Mouse (Mus musculus) heart, postnatal 0 days (tissue): ENCODE measurements around the gene Trp63. TPM values are rescaled to one million over a fixed set of nuclear protein-coding genes. Genes with fewer than 3 reads are reported as not detected.

Source experiments
- ATAC-seq: fragments of 200-750 bp; cut with Nextera tagmentation; 2 replicates; pipeline ENCODE4 v1.8.0; 2017; ENCODE audit warnings: low read depth, moderate number of reproducible peaks, moderate library complexity; ENCODE audit not compliant: insufficient read depth
- DNase-seq: peaks from one replicate; pipeline ENCODE4 v3.0.0-alpha.2; 2016; ENCODE audit warnings: low spot score
- H3K27ac ChIP-seq: fragments of 300-500 bp; sonication (generic); 2 replicates; pipeline ENCODE4 v1.5.1; 2014; ENCODE audit warnings: low read depth, mild to moderate bottlenecking
- H3K27me3 ChIP-seq: fragments of 300-500 bp; sonication (generic); 2 replicates; pipeline ENCODE4 v1.6.1; 2014; ENCODE audit warnings: low read length, mixed read lengths; ENCODE audit not compliant: control insufficient read depth, insufficient read depth
- H3K36me3 ChIP-seq: fragments of 300-500 bp; sonication (generic); replicated peaks from 2 replicates; pipeline ENCODE4 v1.6.1; 2014; ENCODE audit warnings: low read length, mixed read lengths; ENCODE audit not compliant: control insufficient read depth, insufficient read depth
- H3K4me1 ChIP-seq: fragments of 300-500 bp; sonication (generic); 2 replicates; pipeline ENCODE4 v1.6.1; 2014; ENCODE audit warnings: antibody characterized with exemption; ENCODE audit not compliant: control insufficient read depth, insufficient read depth
- H3K4me2 ChIP-seq: fragments of 300-500 bp; sonication (generic); 2 replicates; pipeline ENCODE4 v1.6.1; 2014; ENCODE audit warnings: low read depth, mild to moderate bottlenecking, low read length, moderate library complexity
- H3K4me3 ChIP-seq: fragments of 300-500 bp; sonication (generic); 2 replicates; pipeline ENCODE4 v1.5.1; 2014; ENCODE audit warnings: low read depth, low read length
- H3K9ac ChIP-seq: fragments of 300-500 bp; sonication (generic); replicated peaks from 2 replicates; pipeline ENCODE4 v1.6.1; 2014; ENCODE audit warnings: low read depth, low read length, mixed read lengths
- H3K9me3 ChIP-seq: fragments of 300-500 bp; sonication (generic); replicated peaks from 2 replicates; pipeline ENCODE4 v1.6.1; 2016; ENCODE audit warnings: low read length; ENCODE audit not compliant: control insufficient read depth
- CTCF ChIP-seq: IDR thresholded peaks from 2 replicates; pipeline ENCODE4 v1.5.1; 2016; ENCODE audit warnings: antibody characterized with exemption, control low read depth, low read depth
- EP300 ChIP-seq: IDR thresholded peaks from 2 replicates; pipeline ENCODE4 v1.6.1; 2016; ENCODE audit warnings: antibody characterized with exemption, low read depth
- WGBS: fragments of 180-500 bp; shearing (Covaris S2); extraction: QIAGEN DNeasy Blood & Tissue Kit; methylation state at CpG from one replicate; pipeline ENCODE4 v1.1.7; 2014; 5-methylcytosine and 5-hydroxymethylcytosine counted together
- polyA plus RNA-seq: library from polyadenylated mRNA; unstranded; fragments of >200 nt; fragmentation: Nextera tagmentation; extraction: Ambion mirVana; gene quantifications from 2 replicates; pipeline ENCODE4 v1.2.1, GENCODE M21; 2015
- total RNA-seq: library from RNA; depleted of rRNA; stranded (reverse); fragments of >200 nt; gene quantifications from 2 replicates; pipeline ENCODE4 v1.2.3, GENCODE M21; 2014; ENCODE audit warnings: low replicate concordance

Gene Trp63
- total and polyA plus RNA-seq, 2 experiments from 2014 or later, result 0.37 to 0.88 TPM

- 87% methylated on average over 7 of the region's 7 CpGs for WGBS
- no peak for DNase-seq
- no peak for ATAC-seq
These were observed 193.9 kb downstream of the Trp63 start for GRCm38 (mm10) chr16:25877416-25877965.

GRCm38 (mm10) chr16:25878116-25878515 is 194.6 kb downstream of the Trp63 start:
- ATAC-seq, result no peak
- TF ChIP-seq CTCF (no peak), EP300 (no peak)
- Histone ChIP-seq H3K9me3 (no peaks in the 10 kb centered on the region), H3K4me3 (no peak overlapping the region), H3K4me1 (no peaks in the 10 kb centered on the region), H3K4me2 (no peak overlapping the region), H3K36me3 (no peaks in the 10 kb centered on the region), H3K27me3 (no peaks in the 10 kb centered on the region), H3K27ac (no peak overlapping the region), H3K9ac (no peak overlapping the region)
- no peak for DNase-seq

More at GRCm38 (mm10) chr16:25877416-25877965, 193.9 kb downstream of the Trp63 start:
- no peaks in the 10 kb centered on the region for H3K36me3 ChIP-seq
- no peaks in the 10 kb centered on the region for H3K4me1 ChIP-seq
- H3K27me3 ChIP-seq, result no peaks in the 10 kb centered on the region
- H3K4me3 ChIP-seq, result no peak overlapping the region
- H3K27ac ChIP-seq, result no peak overlapping the region
- no peak overlapping the region for H3K9ac ChIP-seq
- no peaks in the 10 kb centered on the region for H3K9me3 ChIP-seq
- H3K4me2 ChIP-seq, result no peak overlapping the region
- TF ChIP-seq EP300 (no peak), CTCF (no peak)

- Histone ChIP-seq H3K9me3 (no peaks in the 10 kb centered on the region), H3K4me2 (no peak overlapping the region), H3K4me3 (no peak overlapping the region), H3K4me1 (no peaks in the 10 kb centered on the region), H3K36me3 (no peaks in the 10 kb centered on the region), H3K27ac (no peak overlapping the region), H3K9ac (no peak overlapping the region), H3K27me3 (no peaks in the 10 kb centered on the region)
- WGBS, result 64% methylated on average over 4 of the region's 4 CpGs
- ATAC-seq, result no peak
- no peak for TF ChIP-seq CTCF
- no peak for TF ChIP-seq EP300
- DNase-seq, result no peak
These were observed 215.5 kb downstream of the Trp63 start for GRCm38 (mm10) chr16:25899071-25899470.

- no peaks in the 10 kb centered on the region for H3K4me1 ChIP-seq
- H3K9me3 ChIP-seq, result no peaks in the 10 kb centered on the region
- TF ChIP-seq EP300, result no peak
- no peak for TF ChIP-seq CTCF
- H3K4me3 ChIP-seq, result no peak overlapping the region
- 67% methylated on average over 2 of the region's 2 CpGs for WGBS
- no peaks in the 10 kb centered on the region for H3K36me3 ChIP-seq
- H3K27me3 ChIP-seq, result no peaks in the 10 kb centered on the region
- ATAC-seq (no peak), DNase-seq (no peak)
- no peak overlapping the region for H3K9ac ChIP-seq
- no peak overlapping the region for H3K27ac ChIP-seq
- H3K4me2 ChIP-seq, result no peak overlapping the region
These were observed 216.1 kb downstream of the Trp63 start for GRCm38 (mm10) chr16:25899657-25900056.

GRCm38 (mm10) chr16:25900389-25900908 is 216.9 kb downstream of the Trp63 start:
- no peaks in the 10 kb centered on the region for H3K9me3 ChIP-seq
- no peak overlapping the region for H3K27ac ChIP-seq
- no peaks in the 10 kb centered on the region for H3K4me1 ChIP-seq
- no peak overlapping the region for H3K4me3 ChIP-seq
- DNase-seq, result no peak
- no peak for TF ChIP-seq EP300
- no peak for TF ChIP-seq CTCF
- 84% methylated on average over 3 of the region's 3 CpGs for WGBS
- no peak overlapping the region for H3K9ac ChIP-seq
- no peak overlapping the region for H3K4me2 ChIP-seq
- no peak for ATAC-seq
- H3K36me3 ChIP-seq, result no peaks in the 10 kb centered on the region
- no peaks in the 10 kb centered on the region for H3K27me3 ChIP-seq

- WGBS, result 62% methylated on average over 1 of the region's 1 CpGs
These were observed 228.6 kb downstream of the Trp63 start for GRCm38 (mm10) chr16:25912185-25912584.

More at GRCm38 (mm10) chr16:25912185-25912584, 228.6 kb downstream of the Trp63 start:
- Histone ChIP-seq H3K9ac (no peak overlapping the region), H3K4me3 (no peak overlapping the region), H3K9me3 (no peaks in the 10 kb centered on the region), H3K27ac (no peak overlapping the region), H3K36me3 (no peaks in the 10 kb centered on the region), H3K4me1 (no peaks in the 10 kb centered on the region), H3K4me2 (no peak overlapping the region), H3K27me3 (no peaks in the 10 kb centered on the region)
- DNase-seq (no peak), ATAC-seq (no peak)
- TF ChIP-seq CTCF (no peak), EP300 (no peak)
